Mouse (Mus musculus) lung, postnatal 0 days (tissue): ENCODE results near the gene Raver2.

Source experiments
- CTCF ChIP-seq: IDR thresholded peaks from 2 replicates; pipeline ENCODE4 v1.5.1; 2016; ENCODE audit warnings: antibody characterized with exemption, mild to moderate bottlenecking
- EP300 ChIP-seq: IDR thresholded peaks from 2 replicates; pipeline ENCODE4 v1.6.1; 2016; ENCODE audit warnings: antibody characterized with exemption, mild to moderate bottlenecking, control low read depth

DNA sequence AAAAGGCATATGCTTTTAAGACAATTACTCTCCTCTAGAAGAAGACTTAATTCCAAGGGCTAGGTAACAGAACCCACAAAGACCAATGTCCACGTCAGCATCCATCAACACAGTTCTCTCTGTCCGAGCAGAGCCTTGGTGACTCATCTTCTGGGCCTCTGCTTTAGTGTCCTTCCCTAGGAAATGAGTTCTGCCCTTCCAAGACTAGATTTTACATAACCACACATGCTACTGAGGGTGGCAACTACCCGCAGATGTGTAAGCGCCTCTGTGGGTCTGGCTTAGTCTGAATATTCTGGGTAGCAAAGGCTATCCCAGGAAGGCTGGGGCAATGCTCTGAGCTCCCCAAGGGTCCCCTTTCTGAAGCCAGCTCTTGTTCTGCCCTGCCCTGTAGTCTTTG, 97.0 kb downstream of the Raver2 start:
- TF ChIP-seq CTCF (no peak), EP300 (no peak)
